Mouse (Mus musculus) olfactory bulb, adult 2 months (tissue): ENCODE measurements around the gene Mcoln3.

Experiments used
- CTCF ChIP-seq: fragments of 200-500 bp; IDR thresholded peaks from 2 replicates; pipeline ENCODE4 v1.5.1; 2012; ENCODE audit warnings: low read depth, mild to moderate bottlenecking, low read length, moderate library complexity; ENCODE audit not compliant: insufficient read depth
- POLR2A ChIP-seq: fragments of 200-500 bp; IDR thresholded peaks from 2 replicates; pipeline ENCODE4 v1.6.1; 2012; ENCODE audit warnings: mild to moderate bottlenecking, low read depth, low read length, moderate library complexity; ENCODE audit not compliant: insufficient read depth

GRCm38 (mm10) chr3:146152348-146152747, 35.1 kb downstream of the Mcoln3 start:
- TF ChIP-seq POLR2A (no peak), CTCF (no peak)
